Mouse (Mus musculus) left cerebral cortex, postnatal 36 days (tissue): Measurements from ENCODE around the gene Ccno. TPM values are rescaled to one million over a fixed set of nuclear protein-coding genes. Genes with fewer than 3 reads are reported as not detected.
"Not testable (repeated sequence)": the region's sequence is repeated elsewhere in the genome, so short reads cannot be mapped to it uniquely, and the experiment has no call there.

ENCODE experiments used
- DNase-seq, 2 experiments: peaks; one replicate each; pipeline ENCODE4 v3.0.0; 2021 to 2022; ENCODE audit warnings: low spot score in 2 of 2, mixed read lengths in 1 of 2
- intact Hi-C: fragments of 180-260 bp; cut with DNase I; formaldehyde crosslinking; loops from one replicate; pipeline ENCODE4 v1.15.1; 2025
- total RNA-seq, 2 experiments: library from RNA; stranded (reverse); gene quantifications; 2 replicates each; pipeline ENCODE4 v1.2.3; 2021

Ccno gene
- total RNA-seq, 2 experiments from 2014 or later, result 1.7 to 1.8 TPM

DNA sequence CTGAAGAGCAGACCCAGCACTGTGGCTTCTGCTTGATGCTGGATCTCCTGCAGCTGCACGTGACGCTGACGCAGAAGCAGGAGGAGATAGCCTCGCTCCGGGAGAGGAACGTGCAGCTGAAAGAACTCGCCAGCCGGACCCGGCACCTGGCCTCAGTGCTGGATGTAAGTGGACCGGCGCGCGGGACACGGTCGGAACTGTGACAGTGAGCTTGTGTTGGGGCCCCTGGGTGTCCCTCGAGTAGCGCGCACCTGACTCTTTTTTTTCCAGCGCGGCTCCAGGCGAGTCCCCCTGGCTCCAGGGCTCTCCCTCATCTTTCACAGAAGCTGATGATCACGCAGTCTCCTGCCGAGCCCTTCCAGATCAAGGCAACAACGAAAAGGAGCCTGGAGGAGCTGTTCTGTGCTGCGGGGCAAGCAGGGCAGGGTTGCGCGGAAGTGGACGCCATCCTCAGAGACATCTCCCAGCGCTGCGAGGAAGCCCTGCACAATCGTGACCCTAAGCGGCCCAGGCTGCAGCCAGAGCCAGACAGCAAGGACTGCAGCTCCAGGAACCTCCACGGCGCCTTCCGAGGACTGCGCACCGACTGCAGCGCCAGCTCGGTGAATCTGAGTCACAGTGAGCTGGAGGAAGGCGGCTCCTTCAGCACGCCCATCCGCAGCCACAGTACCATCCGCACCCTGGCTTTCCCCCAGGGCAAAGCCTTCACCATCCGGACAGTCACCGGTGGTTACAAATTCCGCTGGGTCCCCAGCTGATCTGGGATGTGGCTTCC, 11.0 kb downstream of the Ccno start:
- intact Hi-C loops, result no loop called here
- peak; percentile 60 to 66 for DNase-seq

DNA sequence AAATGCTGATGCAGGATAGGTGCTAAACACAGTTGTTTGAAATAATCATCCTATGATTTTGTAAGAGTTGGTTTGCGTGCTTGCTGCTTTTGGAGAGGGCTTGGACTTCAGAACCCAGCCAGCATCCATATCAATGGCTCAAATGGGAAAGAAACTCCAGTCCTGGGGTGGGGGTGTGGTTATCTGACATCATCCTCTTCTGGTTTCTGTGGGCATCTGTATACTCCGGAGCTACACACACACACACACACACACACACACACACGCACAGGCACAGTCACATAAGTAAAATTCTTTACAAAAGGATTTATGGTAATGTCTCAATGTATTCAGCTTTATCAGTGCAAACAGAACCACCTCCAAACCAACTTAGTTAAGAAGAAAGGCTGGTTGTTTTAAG, 12.5 kb downstream of the Ccno start:
- intact Hi-C loops, result no loop called here
- no peak for DNase-seq

DNA sequence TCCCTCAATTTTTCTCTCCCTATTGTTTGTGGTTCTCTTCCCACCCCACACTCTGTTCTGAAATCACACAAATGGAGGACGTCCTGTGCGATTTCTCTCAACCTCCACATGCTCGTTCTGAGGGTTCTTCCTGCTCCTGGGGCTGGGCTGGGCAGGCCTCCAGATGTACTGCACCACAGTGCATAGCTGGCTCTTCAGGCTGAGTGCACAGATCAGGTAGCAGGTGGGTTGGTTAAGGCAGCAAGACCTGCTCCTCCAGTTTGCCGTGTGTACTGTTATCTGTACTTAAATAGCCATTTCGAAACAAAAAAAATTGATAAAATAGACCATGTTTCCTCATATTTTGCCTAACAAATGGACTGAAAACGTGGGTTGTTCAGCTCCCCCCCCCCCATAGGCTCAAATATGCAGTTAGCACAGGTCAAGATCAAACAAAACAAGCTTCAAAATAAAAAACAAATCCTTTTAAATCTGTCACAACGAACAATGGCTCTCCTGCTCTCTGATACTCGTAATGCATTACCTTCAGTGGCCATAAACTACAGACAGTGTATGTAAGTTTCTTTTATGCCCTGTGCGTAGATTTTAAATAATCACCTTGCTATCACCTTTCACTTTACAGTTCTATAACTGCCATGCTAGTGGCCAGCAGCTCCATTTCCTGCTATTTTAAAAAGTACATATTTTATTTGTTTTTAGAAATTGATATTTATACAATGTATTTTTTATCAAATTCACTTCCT, 13.1 kb downstream of the Ccno start:
- intact Hi-C loops, result no loop called here
- DNase-seq, result no peak

DNA sequence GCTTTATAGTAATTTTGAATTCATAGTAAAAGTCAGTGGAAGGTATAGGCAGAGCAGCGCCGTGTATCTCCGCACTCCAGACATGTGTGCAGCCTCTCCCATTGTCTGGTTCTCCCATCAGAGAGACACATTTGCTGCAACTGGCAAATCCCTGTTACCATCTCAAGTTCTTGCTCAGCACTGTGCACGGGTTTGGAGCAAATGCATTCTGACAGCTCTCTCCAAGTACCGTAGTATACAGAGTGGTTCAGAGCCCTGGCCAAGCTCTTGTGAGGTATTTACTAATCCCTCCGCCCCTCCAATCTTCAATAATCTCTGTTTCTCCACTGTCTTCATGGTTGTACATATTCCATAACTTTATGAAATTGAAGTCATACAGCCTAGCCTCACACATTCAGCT, 25.1 kb downstream of the Ccno start:
- intact Hi-C loops, result no loop called here
- DNase-seq, result no peak

DNA sequence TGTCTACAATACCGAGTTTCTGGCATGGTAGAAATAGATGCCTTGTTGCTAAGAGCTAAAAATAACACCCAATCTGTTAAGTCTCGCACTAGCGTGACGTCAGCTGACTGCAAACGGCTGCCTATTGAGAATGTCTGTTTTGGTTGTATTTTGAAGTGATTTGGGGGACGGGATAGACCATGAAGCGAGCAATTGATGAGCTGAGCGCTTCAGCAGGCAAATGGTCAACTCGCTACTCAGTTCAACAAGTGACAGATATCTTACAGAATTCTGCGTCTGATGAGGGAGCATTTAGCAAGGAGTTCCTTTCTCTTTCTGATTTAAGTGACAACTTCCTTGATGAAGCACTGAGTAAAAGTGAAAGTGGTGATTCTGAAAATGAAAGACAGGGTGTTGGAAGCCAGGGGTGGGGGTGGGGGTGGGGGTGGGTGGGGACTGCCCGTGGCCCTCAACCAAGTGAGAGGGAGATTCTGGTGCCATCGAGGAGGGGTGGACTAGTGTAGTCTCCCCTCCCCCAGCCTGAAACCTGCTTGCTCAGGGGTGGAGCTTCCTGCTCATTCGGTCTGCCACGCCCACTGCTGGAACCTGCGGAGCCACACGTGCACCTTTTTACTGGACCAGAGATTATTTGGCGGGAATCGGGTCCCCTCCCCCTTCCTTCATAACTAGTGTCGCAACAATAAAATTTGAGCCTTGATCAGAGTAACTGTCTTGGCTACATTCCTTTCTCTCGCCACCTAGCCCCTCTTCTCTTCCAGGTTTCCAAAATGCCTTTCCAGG, 25.8 kb downstream of the Ccno start:
- intact Hi-C loops, DNase-seq: not testable (repeated sequence)

DNA sequence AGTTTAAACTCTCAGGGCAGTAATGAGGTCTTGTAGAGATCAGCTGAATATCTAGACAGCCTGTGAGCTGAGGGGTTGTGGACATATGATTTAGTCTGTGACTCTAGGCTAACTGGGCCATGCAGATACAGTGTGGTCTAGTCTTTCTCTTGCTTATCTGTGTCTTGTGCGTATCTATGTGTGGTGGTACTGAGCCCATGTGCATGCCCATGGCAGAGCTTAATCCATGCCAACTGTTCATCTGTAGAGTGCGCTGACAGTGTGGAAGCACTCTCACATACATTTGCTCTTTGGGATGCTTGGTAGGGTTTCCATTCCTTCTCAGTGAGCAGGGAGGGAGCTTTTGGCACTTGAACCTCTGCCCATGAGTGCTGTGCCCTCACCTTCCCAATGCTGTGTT, 33.9 kb downstream of the Ccno start:
- intact Hi-C loops, result no loop called here
- DNase-seq, result no peak

DNA sequence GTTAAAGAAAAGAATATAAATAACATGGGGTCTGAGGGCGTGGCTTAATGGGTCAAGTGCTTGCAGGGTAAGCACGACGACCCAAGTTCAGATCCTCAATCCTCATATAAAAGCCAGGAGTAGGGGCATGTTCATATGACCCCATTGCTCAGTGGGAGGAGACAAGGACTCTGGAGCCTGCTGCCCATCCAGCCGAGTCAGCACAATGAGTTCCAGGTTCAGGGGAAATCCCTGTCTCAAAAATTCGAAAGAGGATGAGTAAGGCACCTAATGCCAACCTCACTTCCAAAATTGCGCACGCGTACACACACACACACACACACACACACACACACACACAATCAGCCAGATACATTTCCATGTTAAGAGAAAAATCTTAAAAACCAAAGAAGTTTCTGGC, 34.9 kb downstream of the Ccno start:
- DNase-seq, result no peak
- intact Hi-C loops, result no loop called here

DNA sequence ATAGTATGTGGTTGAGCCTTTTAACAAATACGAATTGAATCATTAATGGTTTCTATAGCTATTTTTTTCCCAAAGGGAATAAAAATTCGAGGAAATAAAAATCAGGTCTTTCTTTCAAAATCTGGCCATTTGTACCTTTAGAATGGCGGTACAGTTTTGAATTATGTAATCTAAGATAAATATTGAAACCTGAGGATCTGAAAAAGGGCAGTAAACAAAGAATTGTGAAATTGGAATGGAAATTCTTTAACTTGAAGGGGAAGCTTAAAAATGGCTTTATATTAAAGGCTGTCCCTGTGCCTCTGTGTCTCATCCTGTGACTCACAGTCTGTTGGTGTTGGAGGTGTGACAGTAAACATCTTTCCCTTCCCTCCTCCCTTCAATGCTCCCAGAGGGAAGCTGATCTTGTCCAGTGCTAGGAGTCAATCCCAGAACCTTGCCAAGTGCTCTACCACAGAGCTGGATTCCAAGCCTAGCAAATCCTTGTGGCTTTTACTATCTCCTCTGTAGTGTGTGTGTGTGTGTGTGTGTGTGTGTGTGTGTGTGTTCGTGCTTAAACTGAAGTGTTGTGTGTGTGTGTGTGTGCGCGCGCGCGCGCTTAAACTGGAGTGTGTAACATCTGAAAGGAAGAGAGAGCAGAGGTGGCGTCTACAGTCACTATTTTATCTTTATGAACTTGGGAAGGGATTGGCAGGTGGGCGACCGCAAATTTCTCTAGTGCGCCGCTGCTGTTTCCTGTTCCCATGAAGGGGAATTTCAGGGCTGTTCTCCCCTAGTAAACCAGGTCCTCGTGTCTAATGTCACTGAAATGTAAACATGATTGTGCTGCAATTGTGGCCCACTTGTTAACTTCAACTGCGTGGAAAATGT, 35.9 kb downstream of the Ccno start:
- intact Hi-C loops, result no loop called here
- DNase-seq, result no peak

DNA sequence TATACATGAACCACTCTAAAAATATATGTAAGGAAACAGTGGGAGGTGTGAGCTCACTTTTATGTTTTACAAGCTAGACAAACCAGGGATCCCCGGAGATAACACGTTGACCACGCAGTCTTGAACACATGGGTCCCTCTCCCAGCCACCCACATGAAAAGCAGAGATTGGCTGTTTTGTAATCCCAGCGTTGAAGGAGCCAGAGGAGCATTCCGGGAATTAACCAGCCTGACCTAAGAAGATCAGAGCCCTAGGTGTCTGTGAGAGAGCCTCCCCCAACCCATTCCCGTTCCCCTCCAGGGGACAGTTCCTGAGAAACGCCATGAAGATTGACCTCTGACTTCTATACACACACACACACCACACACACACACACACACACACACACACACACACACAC, 43.7 kb downstream of the Ccno start:
- no peak for DNase-seq
- intact Hi-C loops, result no loop called here

DNA sequence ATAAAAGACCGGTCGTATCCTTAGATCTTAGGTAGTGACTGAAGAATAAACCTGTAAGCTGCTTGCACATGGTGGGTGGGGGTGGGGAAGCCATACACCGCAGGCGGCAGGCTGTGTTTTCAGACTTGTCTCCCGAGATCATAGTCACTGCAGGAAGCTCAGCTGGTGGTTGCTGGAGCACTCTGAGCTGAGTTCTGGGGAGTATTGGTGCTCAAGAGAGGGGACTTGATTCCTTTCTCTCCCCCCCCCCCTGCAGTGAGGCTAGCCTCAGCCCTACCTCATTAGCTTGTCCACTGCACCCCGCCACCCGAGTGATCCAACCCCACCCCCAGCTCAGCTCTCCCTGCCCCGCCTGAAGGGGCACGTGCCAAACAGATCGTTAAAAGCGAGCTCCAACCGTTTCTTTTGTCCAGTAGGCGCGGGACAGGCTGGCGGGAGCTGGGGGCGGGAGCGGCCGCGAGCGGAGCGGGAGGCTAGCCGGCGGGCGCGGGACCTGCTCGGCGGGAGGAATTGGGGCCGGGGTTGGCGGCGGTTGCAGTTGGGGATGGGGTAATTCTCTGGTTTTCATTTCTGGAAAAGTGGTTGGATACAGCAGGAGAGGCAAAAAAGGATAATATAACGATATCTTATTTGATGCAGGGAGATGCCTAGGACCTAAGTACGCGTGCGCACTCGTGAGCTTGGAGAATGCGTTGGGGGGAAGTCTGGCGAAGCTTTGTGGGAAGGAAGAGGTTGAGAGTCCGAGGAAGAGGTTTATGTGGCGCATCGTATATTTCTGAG, 44.4 kb downstream of the Ccno start:
- intact Hi-C loops, result no loop called here
- DNase-seq, result peak; percentile 39 to 46

DNA sequence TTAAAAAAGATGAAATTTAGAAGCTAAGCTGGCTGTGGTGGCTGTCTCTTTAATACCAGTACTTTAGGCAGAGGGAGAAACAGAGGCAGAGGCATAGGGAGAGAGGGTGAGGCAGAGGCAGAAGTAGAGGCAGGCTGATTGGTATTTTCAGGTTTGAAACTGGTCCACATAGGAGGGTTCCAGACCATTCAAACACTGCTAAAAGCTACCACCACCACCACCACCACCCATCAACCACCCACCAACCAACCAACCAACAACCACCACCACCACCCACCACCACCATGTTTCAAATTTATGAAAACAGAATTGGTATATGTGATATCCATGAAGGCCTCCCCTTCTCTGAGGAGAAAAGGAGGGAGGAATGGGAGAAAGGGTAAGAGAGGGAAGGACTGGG, 45.2 kb downstream of the Ccno start:
- no peak for DNase-seq
- intact Hi-C loops, result no loop called here

DNA sequence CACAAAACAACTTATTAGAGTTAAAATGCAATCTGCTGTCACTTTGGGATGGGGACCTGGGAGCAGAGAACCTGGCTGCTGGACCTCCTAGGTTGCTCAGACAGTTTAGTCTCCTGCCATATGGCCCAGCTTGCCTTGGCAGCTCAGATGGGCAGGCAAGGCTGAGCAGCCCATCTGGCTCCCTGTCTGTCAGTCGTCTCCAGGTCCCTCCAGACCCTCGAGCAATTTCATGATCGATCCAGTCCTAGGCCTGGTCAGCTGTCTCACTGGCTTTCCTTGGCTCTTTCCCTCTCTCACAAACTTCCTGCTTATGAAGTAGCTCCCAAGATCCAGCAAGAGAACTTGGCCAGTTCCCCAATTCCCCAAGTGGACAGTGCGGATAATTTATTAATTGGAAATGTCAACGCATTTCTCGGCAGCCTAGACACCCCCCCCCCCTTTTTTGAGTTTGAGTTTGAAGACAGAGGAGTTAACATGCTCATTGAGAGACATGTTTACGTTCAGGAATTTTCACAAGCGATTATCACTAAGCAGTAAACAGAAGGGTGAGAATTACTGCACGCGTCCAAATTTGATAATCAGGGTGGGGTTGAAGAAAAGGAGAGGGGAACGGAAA, 46.8 kb downstream of the Ccno start:
- DNase-seq, result no peak
- intact Hi-C loops, result loop anchor here (2.0 kb wide), 1 partner anchor 48 kb away; the partner anchor contains the start of gene Ccno

DNA sequence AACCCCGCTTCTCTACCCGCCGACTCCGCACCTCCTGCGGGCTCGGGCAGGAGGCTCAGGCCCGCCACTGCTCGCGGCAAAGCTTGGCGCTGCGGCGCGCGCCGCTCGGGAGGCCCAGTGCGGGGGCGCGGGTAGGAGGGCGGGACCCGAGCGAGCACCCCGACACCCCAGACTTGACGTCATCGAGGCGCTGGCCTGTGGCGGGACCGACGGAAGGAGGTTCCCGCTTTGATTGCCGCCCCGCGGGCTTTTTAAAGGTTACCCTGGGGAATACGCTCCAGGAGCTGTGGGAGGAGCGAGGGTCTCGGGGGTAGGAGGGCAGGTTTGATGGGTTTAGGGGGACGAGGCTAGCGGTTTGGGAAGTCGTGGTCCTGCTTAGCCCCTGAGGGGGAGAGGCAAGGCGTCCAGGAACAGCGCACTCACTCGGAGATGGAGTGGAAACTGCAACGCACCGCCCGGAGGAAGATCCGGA, 47.4 kb downstream of the Ccno start, which contains the start of gene Cdc20b:
TSS of gene Cdc20b (plus strand) at position 162 of the 472 bp plus-strand sequence.
- DNase-seq, result peak; percentile 33 to 34
- intact Hi-C loops, result loop anchor here (2.0 to 5.0 kb wide), 3 partner anchors 48 to 363 kb away; partner anchors contain the start of genes Ccno, Dhx29 and Mtrex

DNA sequence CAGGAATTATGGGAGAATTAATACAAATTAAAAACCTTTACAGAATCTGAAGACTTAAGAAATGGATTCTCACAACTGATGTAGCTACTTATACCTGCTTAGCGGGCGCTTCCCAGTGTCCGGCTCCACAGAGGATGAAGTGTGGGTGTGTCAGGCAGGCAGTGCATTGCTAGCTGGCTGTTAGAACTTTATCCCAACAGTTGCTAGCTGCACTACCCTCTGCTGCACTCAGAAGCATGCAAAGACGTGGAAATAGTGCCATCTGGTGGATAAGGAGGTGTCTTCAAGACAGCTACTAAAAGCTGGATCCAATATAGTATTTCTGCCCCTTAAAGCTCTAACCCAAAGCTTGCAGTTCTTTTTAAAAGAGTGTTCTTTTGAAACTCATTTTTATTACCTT, 48.2 kb downstream of the Ccno start:
- intact Hi-C loops, result loop anchor here (2.0 to 5.0 kb wide), 3 partner anchors 49 to 364 kb away; partner anchors contain the start of genes Ccno, Dhx29 and Mtrex
- DNase-seq, result peak; percentile 48 to 62
